Mouse (Mus musculus) liver, embryonic 14.5 days (tissue): Measurements from ENCODE around the gene Sh3glb2.

ENCODE experiments used
- CTCF ChIP-seq: IDR thresholded peaks from 2 replicates; pipeline ENCODE4 v1.5.1; 2016; ENCODE audit warnings: antibody characterized with exemption, low read depth, control low read depth
- EP300 ChIP-seq: IDR thresholded peaks from 2 replicates; pipeline ENCODE4 v1.6.1; 2016; ENCODE audit warnings: antibody characterized with exemption, low read depth

GRCm38 (mm10) chr2:30328791-30329190 lies 30.3 kb downstream of the Sh3glb2 start:
- TF ChIP-seq CTCF (no peak), EP300 (no peak)
